Mouse (Mus musculus): ENCODE measurements around the gene Gfral.

The Gfral gene

GRCm38 (mm10) chr9:76213557-76213956 is at the start of gene Gfral:
TSS of gene Gfral (minus strand) at chr9:76213657.
- DNase-seq, result no peak

- no peak for DNase-seq
These were observed 44.3 kb upstream of the Gfral start for GRCm38 (mm10) chr9:76257731-76258130.

- DNase-seq, result no peak
These were observed 39.1 kb upstream of the Gfral start for GRCm38 (mm10) chr9:76252544-76252943.

- no peak for DNase-seq
These were observed 38.7 kb upstream of the Gfral start for GRCm38 (mm10) chr9:76252109-76252508.

- no peak for DNase-seq
These were observed 28.9 kb upstream of the Gfral start for GRCm38 (mm10) chr9:76242322-76242721.

GRCm38 (mm10) chr9:76237946-76238345 is 24.5 kb upstream of the Gfral start:
- DNase-seq, result no peak

- DNase-seq, result no peak
These were observed 23.8 kb upstream of the Gfral start for GRCm38 (mm10) chr9:76237243-76237642.

GRCm38 (mm10) chr9:76236626-76237025 is 23.2 kb upstream of the Gfral start:
- DNase-seq, result peak; percentile 34

- peak; percentile 1 for DNase-seq
These were observed 22.6 kb upstream of the Gfral start for GRCm38 (mm10) chr9:76235945-76236503.

- DNase-seq, result no peak
These were observed 21.4 kb upstream of the Gfral start for GRCm38 (mm10) chr9:76234899-76235298.

- DNase-seq, result peak; percentile 1
These were observed 16.9 kb upstream of the Gfral start for GRCm38 (mm10) chr9:76230400-76230799.

- DNase-seq, result no peak
These were observed 3.9 kb upstream of the Gfral start for GRCm38 (mm10) chr9:76217178-76217975.

- DNase-seq, result no peak
These were observed 1.2 kb upstream of the Gfral start for GRCm38 (mm10) chr9:76214678-76215077.

GRCm38 (mm10) chr9:76196917-76197316 is 16.5 kb downstream of the Gfral start:
- no peak for DNase-seq

GRCm38 (mm10) chr9:76179221-76179620 is 34.2 kb downstream of the Gfral start:
- no peak for DNase-seq

GRCm38 (mm10) chr9:76172686-76173295 is 40.7 kb downstream of the Gfral start:
- DNase-seq, result no peak

GRCm38 (mm10) chr9:76168355-76168754 is 45.1 kb downstream of the Gfral start:
- no peak for DNase-seq

GRCm38 (mm10) chr9:76162446-76162845 is 51.0 kb downstream of the Gfral start:
- no peak for DNase-seq

GRCm38 (mm10) chr9:76145593-76145992 is 67.9 kb downstream of the Gfral start:
- no peak for DNase-seq

GRCm38 (mm10) chr9:76138378-76139109 is 74.9 kb downstream of the Gfral start:
- no peak for DNase-seq

GRCm38 (mm10) chr9:76134042-76134441 is 79.4 kb downstream of the Gfral start:
- DNase-seq, result no peak

- DNase-seq, result no peak
These were observed 84.1 kb downstream of the Gfral start for GRCm38 (mm10) chr9:76129353-76129752.

- no peak for DNase-seq
These were observed 89.2 kb downstream of the Gfral start for GRCm38 (mm10) chr9:76124249-76124648.
